Mouse (Mus musculus) cerebellum, adult 2 months (tissue): ENCODE results near the gene Sh3pxd2a.

Experiments
- CTCF ChIP-seq: fragments of 200-500 bp; IDR thresholded peaks from 2 replicates; pipeline ENCODE4 v1.5.1; 2011; ENCODE audit warnings: low read depth, mild to moderate bottlenecking, control low read depth, low read length, moderate library complexity, borderline replicate concordance; ENCODE audit not compliant: insufficient read depth
- POLR2A ChIP-seq: fragments of 200-500 bp; IDR thresholded peaks from 2 replicates; pipeline ENCODE4 v1.6.1; 2011; ENCODE audit warnings: low read length, control low read depth, borderline replicate concordance; ENCODE audit not compliant: insufficient read depth

GRCm38 (mm10) chr19:47267066-47267465 is 197.1 kb downstream of the Sh3pxd2a start:
- TF ChIP-seq CTCF: no peak
- no peak for TF ChIP-seq POLR2A
